Mouse (Mus musculus) midbrain, postnatal 0 days (tissue): Measurements from ENCODE around the gene Capn3. TPM values are rescaled to one million over a fixed set of nuclear protein-coding genes. Genes with fewer than 3 reads are reported as not detected.

ENCODE experiments used
- ATAC-seq: fragments of 200-750 bp; cut with Nextera tagmentation; 2 replicates; pipeline ENCODE4 v1.8.0; 2017; ENCODE audit warnings: moderate number of reproducible peaks, mild to moderate bottlenecking, moderate TSS enrichment, moderate library complexity; ENCODE audit not compliant: low FRiP score
- DNase-seq: peaks from one replicate; pipeline ENCODE4 v3.0.0-alpha.2; 2015; ENCODE audit warnings: low spot score
- H3K27ac ChIP-seq: fragments of 300-500 bp; sonication (generic); 2 replicates; pipeline ENCODE4 v1.5.1; 2014; ENCODE audit warnings: low read depth, mild to moderate bottlenecking, low read length, mixed read lengths
- H3K27me3 ChIP-seq: fragments of 300-500 bp; sonication (generic); 2 replicates; pipeline ENCODE4 v1.6.1; 2014; ENCODE audit warnings: low read length, control low read depth, mixed read lengths; ENCODE audit not compliant: insufficient read depth
- H3K36me3 ChIP-seq: fragments of 300-500 bp; sonication (generic); 2 replicates; pipeline ENCODE4 v1.6.1; 2014; ENCODE audit warnings: low read length, control low read depth, mixed read lengths; ENCODE audit not compliant: insufficient read depth
- H3K4me1 ChIP-seq: fragments of 300-500 bp; sonication (generic); 2 replicates; pipeline ENCODE4 v1.6.1; 2014; ENCODE audit warnings: mild to moderate bottlenecking, control low read depth, antibody characterized with exemption, low read length, mixed read lengths; ENCODE audit not compliant: insufficient read depth
- H3K4me2 ChIP-seq: fragments of 300-500 bp; sonication (generic); 2 replicates; pipeline ENCODE4 v1.6.1; 2014; ENCODE audit warnings: low read depth, mild to moderate bottlenecking, low read length, mixed read lengths; ENCODE audit not compliant: poor library complexity, severe bottlenecking
- H3K4me3 ChIP-seq: fragments of 300-500 bp; sonication (generic); 2 replicates; pipeline ENCODE4 v1.5.1; 2014; ENCODE audit warnings: low read depth, mild to moderate bottlenecking, low read length, moderate library complexity
- H3K9ac ChIP-seq: fragments of 300-500 bp; sonication (generic); replicated peaks from 2 replicates; pipeline ENCODE4 v1.6.1; 2014; ENCODE audit warnings: mild to moderate bottlenecking, low read length, moderate library complexity, mixed read lengths; ENCODE audit not compliant: poor library complexity, severe bottlenecking
- H3K9me3 ChIP-seq: fragments of 300-500 bp; sonication (generic); 2 replicates; pipeline ENCODE4 v1.6.1; 2016; ENCODE audit warnings: low read length, control low read depth
- CTCF ChIP-seq: IDR thresholded peaks from 2 replicates; pipeline ENCODE4 v1.5.1; 2016; ENCODE audit warnings: antibody characterized with exemption, mild to moderate bottlenecking
- WGBS: fragments of 180-500 bp; shearing (Covaris S2); extraction: QIAGEN DNeasy Blood & Tissue Kit; methylation state at CpG from one replicate; pipeline ENCODE4 v1.1.7; 2014; 5-methylcytosine and 5-hydroxymethylcytosine counted together
- polyA plus RNA-seq: library from polyadenylated mRNA; unstranded; fragments of >200 nt; fragmentation: Nextera tagmentation; extraction: Ambion mirVana; gene quantifications from 2 replicates; pipeline ENCODE4 v1.2.1, GENCODE M21; 2015
- total RNA-seq: library from RNA; depleted of rRNA; stranded (reverse); fragments of >200 nt; gene quantifications from 2 replicates; pipeline ENCODE4 v1.2.3, GENCODE M21; 2014

The Capn3 gene
- total and polyA plus RNA-seq, 2 experiments from 2014 or later, result 0.66 to 0.67 TPM

GRCm38 (mm10) chr2:120464091-120464490 lies 8.3 kb downstream of the Capn3 start:
- H3K27ac ChIP-seq, result no peak overlapping the region
- TF ChIP-seq CTCF, result no peak
- H3K9ac ChIP-seq, result no peak overlapping the region
- H3K4me1 ChIP-seq, result no peaks in the 10 kb centered on the region
- H3K9me3 ChIP-seq, result no peaks in the 10 kb centered on the region
- H3K4me2 ChIP-seq, result no peak overlapping the region
- no peaks in the 10 kb centered on the region for H3K36me3 ChIP-seq
- 78% methylated on average over 8 of the region's 8 CpGs for WGBS
- no peaks in the 10 kb centered on the region for H3K27me3 ChIP-seq
- ATAC-seq, result no peak
- DNase-seq, result no peak
- H3K4me3 ChIP-seq, result no peak overlapping the region

GRCm38 (mm10) chr2:120464732-120465396 lies 9.0 kb downstream of the Capn3 start:
- DNase-seq (no peak), ATAC-seq (no peak)
- WGBS, result 82% methylated on average over 2 of the region's 2 CpGs

DNA sequence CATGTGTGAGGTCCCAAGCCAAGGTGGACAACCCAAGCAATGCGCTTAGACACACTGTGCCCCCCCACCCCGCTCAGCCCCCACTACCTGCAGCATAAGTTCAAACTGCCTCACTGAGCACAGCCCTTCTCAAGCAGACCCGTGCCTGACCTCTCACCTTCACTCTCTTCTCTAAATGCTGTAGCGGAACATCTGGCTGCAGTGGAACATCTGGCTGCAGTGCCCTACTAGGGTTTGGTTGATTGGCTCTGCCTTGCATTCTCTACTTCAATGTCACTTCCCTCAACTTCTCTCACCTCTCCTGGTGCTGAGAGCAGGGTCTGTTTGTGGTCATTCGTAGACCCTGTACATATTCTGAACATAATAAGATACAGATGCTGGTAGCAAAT lies 9.6 kb downstream of the Capn3 start:
- no peak for ATAC-seq
- H3K27me3 ChIP-seq, result no peaks in the 10 kb centered on the region
- no peak for DNase-seq
- H3K27ac ChIP-seq, result no peak overlapping the region
- no peak overlapping the region for H3K4me2 ChIP-seq
- H3K4me3 ChIP-seq, result no peak overlapping the region
- 92% methylated on average over 5 of the region's 5 CpGs for WGBS
- H3K9ac ChIP-seq, result no peak overlapping the region
- no peak for TF ChIP-seq CTCF
- H3K36me3 ChIP-seq, result no peaks in the 10 kb centered on the region
- H3K4me1 ChIP-seq, result no peaks in the 10 kb centered on the region
- H3K9me3 ChIP-seq, result no peaks in the 10 kb centered on the region

More at GRCm38 (mm10) chr2:120464732-120465396, 9.0 kb downstream of the Capn3 start:
- Histone ChIP-seq H3K4me3 (no peak overlapping the region), H3K36me3 (no peaks in the 10 kb centered on the region), H3K27ac (no peak overlapping the region), H3K4me1 (no peaks in the 10 kb centered on the region), H3K9ac (no peak overlapping the region), H3K9me3 (no peaks in the 10 kb centered on the region), H3K4me2 (no peak overlapping the region), H3K27me3 (no peaks in the 10 kb centered on the region)
- no peak for TF ChIP-seq CTCF

DNA sequence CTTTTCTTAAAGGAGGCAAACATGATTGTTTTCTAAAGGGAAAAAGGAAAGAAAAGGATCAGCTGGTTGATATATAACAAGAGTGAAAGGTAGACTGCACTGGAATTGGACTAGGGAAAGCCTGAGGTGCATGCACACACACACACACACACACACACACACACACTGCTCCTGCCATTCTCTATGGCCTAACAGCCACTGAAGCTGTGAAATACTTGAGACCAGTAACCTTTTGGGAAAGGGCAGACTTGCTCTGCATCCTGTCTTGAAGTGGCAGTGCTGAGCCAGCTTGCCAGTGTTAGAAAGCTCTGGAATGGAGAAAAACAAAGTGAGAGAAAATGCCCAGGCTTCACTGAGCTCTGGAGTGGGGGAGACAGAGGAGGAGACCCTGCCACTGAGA lies 12.2 kb downstream of the Capn3 start:
- no peak overlapping the region for H3K4me2 ChIP-seq
- H3K27ac ChIP-seq, result no peak overlapping the region
- no peaks in the 10 kb centered on the region for H3K27me3 ChIP-seq
- no peaks in the 10 kb centered on the region for H3K36me3 ChIP-seq
- no peaks in the 10 kb centered on the region for H3K9me3 ChIP-seq
- TF ChIP-seq CTCF, result no peak
- H3K9ac ChIP-seq, result no peak overlapping the region
- no peaks in the 10 kb centered on the region for H3K4me1 ChIP-seq
- ATAC-seq (no peak), DNase-seq (no peak)
- H3K4me3 ChIP-seq, result no peak overlapping the region

DNA sequence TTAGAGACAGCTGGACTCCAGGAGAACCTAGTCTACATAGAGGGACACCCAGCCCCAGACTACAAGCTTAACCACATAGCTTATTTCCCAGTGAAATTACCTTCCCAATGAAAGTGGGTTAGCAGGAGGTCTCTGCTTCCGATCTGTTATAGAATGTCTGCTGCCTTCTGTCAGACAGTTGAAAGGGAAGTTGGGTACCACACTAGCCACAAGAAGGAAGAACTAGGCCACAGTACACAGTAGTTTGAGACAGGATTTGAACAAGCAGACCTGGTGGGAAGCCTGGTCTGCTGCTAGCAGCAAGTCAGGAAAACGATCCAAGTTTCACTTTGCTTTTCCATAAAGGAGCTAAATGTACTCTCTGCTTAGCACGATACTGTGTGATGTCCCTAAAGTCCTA lies 13.4 kb downstream of the Capn3 start:
- Histone ChIP-seq H3K27me3 (no peaks in the 10 kb centered on the region), H3K36me3 (no peaks in the 10 kb centered on the region), H3K9ac (no peak overlapping the region), H3K27ac (no peak overlapping the region), H3K4me3 (no peak overlapping the region), H3K9me3 (peaks cover 3% of the 10 kb centered on the region; the same call in 1 of the 2 replicates), H3K4me2 (no peak overlapping the region), H3K4me1 (no peaks in the 10 kb centered on the region)
- ATAC-seq, result no peak
- no peak for TF ChIP-seq CTCF
- WGBS, result 88% methylated on average over 3 of the region's 3 CpGs
- no peak for DNase-seq

- H3K4me3 ChIP-seq, result no peak overlapping the region
- H3K9me3 ChIP-seq, result peaks cover 3% of the 10 kb centered on the region; the same call in 1 of the 2 replicates
- no peak overlapping the region for H3K4me2 ChIP-seq
- H3K27ac ChIP-seq, result no peak overlapping the region
- no peaks in the 10 kb centered on the region for H3K27me3 ChIP-seq
- no peak for DNase-seq
- TF ChIP-seq CTCF, result no peak
- no peaks in the 10 kb centered on the region for H3K4me1 ChIP-seq
- ATAC-seq, result no peak
- no peak overlapping the region for H3K9ac ChIP-seq
- H3K36me3 ChIP-seq, result no peaks in the 10 kb centered on the region
- WGBS, result 89% methylated on average over 10 of the region's 10 CpGs
These were observed 13.9 kb downstream of the Capn3 start for GRCm38 (mm10) chr2:120469715-120470114.
